Mouse (Mus musculus) embryo, embryonic 10 days (tissue): Measurements from ENCODE around the gene Palb2.
"Not testable (repeated sequence)": the region's sequence is repeated elsewhere in the genome, so short reads cannot be mapped to it uniquely, and the experiment has no call there.

Experiments
- DNase-seq: peaks from one replicate; pipeline ENCODE4 v3.0.0-alpha.2; 2015; ENCODE audit warnings: low spot score

Palb2 gene

GRCm38 (mm10) chr7:122132497-122133337, at the start of gene Palb2, which contains the start of gene Dctn5:
Gene Palb2, minus strand, starts transcription at chr7:122132985.
Gene Dctn5, plus strand, starts transcription at chr7:122133041.
- DNase-seq, result peak; percentile 99

DNA sequence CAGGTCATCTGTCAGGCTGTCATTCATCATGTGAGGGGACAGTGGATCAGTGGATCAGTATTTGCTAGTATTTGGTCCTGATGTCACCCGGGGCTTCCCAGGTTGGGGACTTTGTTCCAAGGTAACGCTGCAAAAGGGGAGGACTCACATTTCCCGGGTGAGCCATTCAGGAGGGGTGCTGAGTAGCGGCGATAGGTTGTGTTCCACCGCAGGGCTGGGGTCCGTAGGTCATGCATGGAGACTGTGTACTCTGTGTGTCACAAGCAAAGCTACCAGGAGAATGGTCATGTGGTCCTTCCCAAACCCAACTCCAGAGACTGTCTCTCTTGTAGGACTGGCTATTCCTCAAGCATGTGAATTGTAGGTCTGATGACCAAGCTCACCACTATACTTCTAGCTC, 47.9 kb upstream of the Palb2 start:
- DNase-seq, result no peak

DNA sequence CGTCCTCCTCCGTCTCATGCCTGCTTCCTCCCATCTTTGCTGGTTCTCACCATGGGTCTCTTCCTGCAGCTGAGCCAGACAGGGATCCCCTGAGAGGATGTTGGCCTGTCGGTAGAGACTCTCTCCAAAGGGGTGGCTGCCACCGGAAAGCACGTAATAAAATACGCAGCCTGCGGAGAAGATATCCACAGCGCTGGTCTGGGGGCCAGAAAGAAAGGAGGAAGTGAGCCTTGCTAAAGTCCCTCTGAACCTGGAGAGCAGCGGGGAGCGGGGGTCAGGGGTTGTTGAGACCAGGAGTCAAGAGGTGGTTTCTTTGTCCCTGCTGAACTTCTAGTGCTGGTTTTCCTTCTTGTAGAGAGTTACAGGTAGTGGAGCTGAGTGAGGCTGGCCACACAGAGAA, 38.8 kb upstream of the Palb2 start:
- no peak for DNase-seq

DNA sequence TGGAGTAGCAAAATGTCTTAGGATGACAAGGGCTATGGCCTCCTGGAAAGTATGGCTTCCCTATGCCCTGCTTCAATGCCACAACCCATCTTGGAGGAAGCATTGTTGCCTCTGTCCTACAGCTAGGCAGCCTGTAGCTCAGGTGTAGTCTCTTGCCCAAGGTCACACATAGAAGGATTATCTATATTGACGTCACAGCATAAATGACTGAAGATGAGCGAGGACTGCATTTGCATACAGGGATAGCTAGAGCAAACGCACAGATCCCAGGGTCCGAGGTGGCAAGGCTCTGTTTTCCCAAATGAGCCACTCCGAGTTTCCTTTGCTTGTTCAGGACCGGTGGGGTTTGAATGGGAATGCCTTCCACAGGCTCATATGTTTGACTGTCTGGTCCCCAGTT, 37.9 kb upstream of the Palb2 start:
- no peak for DNase-seq

DNA sequence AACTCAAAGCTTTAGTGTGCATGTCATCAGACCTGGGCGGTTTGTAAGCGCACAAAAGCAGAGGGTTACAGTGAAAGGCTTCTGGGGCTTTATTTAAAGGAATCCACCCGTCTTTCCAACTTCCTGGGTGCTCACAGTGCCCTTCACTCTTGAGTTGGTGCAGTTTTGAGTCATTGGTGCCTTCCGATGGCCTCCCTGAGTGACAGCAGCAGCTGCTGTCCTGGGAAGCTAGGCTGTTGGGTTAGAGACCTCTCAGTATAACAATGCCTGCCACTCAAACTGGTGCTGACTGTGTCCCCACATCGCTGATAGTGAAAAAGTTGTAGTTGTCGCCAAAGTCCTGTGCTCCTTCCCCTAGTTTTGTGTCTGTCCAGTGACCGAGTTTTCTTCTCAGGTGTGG, 34.4 kb upstream of the Palb2 start:
- no peak for DNase-seq

- DNase-seq, result no peak
Measured at GRCm38 (mm10) chr7:122163766-122164165, 31.0 kb upstream of the Palb2 start.

- peak; percentile 24 for DNase-seq
Measured at GRCm38 (mm10) chr7:122160037-122160436, 27.3 kb upstream of the Palb2 start.

- peak; percentile 94 for DNase-seq
Measured at GRCm38 (mm10) chr7:122158915-122159902, 26.4 kb upstream of the Palb2 start, which contains the start of gene Plk1. Gene Plk1, plus strand, starts transcription at chr7:122159439.

DNA sequence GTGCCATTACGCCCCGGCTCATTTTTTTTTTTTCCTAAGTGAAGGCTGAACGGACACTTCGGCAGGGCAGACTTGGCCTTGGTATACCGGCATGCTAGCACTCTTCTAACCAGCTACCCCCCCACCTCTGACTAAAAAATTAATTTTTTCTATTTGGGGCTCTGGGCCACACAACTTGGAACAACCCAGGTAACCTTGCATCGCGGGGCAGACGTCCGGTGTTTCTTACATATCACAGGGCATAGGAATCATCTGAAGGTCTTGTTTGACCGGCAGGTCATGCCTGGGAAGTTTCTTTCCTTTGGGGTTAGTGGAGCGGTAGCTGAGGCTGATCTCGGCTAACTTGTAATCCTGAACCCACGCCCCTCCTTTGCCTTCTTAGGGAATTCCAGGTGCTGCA, 25.7 kb upstream of the Palb2 start:
- no peak for DNase-seq

- no peak for DNase-seq
Measured at GRCm38 (mm10) chr7:122152473-122152872, 19.7 kb upstream of the Palb2 start.

- DNase-seq, result no peak
Measured at GRCm38 (mm10) chr7:122140991-122141390, 8.2 kb upstream of the Palb2 start.

DNA sequence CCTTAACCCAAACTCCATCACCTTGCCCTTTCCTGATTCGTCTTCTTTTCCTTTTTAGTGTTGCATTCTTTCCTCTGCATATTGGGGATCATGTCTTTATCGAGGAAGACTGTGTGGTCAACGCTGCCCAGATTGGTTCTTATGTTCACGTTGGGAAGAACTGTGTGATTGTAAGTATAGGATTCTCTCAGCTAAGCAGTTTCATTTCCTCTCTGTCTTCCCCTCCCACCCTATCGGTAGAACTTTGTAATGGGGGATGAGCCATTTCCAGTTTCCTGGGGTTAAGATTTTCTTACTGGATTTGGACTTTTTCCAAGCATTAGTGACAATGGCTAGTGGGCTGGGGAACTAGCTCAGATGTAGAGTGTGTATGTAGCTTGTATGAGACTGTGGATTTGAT, 5.4 kb upstream of the Palb2 start:
- DNase-seq, result no peak

DNA sequence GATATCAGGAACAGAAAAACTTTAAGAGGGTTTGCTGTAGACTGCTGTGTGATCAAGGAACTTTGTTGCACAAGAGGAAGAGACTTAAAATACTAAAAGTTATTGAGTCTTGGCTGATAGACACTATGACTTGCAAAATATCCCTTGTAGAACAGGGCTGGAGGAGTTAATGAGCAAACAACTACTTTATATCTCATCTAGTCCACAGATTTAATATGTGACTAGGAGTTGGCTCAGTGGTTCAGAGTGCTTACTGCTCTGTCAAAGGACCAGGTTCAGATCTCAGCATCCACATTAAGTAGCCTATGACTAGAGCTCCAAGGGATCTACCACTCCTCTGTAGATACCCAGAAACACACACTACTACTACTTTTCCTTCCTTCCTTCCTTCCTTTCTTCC, 4.3 kb upstream of the Palb2 start:
- no peak for DNase-seq

- peak; percentile 19 for DNase-seq
Measured at GRCm38 (mm10) chr7:122135070-122135469, 2.3 kb upstream of the Palb2 start.

DNA sequence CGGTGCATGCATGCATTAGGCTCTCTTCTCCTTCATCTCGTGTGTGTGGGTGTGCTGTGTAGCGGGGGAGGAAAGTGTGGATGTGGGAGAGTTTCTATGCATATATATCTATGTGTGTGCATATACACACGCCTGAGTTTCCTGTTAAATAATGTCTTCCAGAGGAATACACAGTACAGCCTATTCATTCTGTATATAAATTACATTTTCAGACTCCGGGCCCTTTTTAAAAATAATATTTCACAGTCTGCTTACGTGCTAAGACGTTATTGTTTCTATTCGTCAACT, 497 bp upstream of the Palb2 start:
- no peak for DNase-seq

DNA sequence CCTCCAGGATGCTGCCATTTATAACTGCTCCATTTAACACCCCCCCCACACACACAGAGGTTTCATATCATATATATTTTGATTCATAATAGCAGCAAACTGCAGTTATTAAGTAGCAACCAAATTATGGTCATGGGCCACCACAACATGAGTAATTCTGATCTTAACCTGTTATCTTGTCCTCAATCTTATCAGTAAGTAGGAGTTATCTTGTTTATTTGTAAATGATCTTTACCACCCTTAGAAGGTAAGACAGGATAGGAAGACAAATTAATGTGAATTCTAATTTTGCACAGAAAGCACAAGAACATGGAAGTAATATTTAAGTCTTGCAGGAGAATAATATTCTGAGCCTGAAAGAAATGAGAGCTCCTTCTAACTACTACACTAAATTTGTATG, 951 bp downstream of the Palb2 start:
- no peak for DNase-seq

DNA sequence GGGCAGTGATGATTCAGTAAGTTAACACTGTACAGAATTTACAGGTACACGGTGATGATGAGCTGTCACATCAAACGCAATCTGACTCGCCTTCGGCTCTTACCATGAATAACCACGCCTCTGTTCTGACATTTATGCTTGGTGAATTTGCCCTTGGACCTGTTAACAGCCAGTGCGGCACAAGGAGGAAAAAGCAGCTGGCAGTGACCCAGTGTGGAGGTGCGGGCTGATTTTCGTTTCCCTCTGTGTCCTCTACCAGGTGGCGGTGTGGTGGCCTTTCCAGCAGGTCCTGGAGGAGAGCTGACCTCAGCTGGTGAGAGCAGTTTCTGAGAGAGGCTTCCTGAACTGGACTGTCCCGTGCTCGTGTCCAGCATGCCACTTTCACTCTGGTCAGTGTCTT, 5.8 kb downstream of the Palb2 start:
- no peak for DNase-seq

GRCm38 (mm10) chr7:122125636-122126035, 7.1 kb downstream of the Palb2 start:
- no peak for DNase-seq

DNA sequence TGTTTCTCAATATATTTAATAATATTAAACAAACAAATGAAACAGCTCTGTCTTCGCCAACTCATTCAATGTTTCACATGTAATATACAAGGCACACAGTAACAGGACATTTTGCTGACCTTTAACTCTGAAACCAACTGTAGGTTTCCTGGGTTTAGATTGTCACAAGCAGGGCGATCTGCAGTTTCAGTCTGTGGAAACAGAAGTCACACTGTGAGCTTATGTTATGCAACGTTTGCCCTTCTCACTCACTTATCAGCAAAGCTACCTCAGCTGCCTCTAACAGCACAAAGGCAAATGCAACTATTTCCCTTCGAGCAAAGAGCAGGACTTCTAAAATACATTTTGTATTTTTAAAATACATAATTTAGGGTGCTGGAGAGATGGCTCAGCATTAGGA, 9.3 kb downstream of the Palb2 start:
- no peak for DNase-seq

DNA sequence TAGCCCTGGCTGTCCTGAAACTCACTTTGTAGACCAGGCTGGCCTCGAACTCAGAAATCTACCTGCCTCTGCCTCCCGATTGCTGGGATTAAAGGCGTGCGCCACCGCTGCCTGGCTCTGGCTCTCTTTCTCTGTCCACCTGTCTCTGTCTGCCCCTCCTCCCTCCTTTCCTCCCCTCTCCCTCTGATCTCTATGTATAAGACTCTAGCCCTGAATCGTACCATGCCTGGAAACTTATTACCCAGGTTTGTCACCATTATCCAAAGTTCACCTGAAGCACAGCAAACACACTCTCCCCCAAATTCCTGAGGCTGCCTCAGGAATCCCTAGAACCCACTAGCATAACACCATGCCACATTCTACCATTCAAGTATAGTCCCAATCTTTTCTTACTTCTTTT, 24.6 kb downstream of the Palb2 start:
- DNase-seq, result no peak

DNA sequence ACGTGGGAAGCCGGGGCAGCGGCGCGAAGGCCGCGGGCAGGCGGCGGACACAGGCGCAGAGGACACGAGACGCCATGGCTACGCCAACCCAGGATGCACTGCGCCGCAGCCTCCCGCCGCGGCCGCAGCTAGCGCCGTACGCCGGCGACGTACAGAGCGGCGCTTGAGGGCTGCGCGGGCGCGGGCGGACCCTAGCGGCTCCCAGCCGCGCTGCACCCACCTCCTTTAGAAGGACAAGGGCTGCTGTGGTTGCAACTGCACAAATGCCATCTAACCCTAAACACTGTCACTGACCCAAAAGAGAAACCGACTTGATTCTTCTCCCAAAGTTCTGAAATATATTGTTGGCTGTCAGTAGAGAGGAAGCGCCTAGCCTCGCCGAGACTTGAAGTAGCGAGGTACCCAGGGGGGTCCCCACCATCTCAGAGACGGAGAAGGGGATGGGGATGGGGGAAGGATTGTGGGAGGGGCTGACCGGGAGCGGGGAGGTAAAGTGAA, 31.0 kb downstream of the Palb2 start, which contains the start of gene Ndufab1:
TSS of gene Ndufab1 (minus strand) at position 140 of the 498 bp plus-strand sequence.
- peak; percentile 95 for DNase-seq

DNA sequence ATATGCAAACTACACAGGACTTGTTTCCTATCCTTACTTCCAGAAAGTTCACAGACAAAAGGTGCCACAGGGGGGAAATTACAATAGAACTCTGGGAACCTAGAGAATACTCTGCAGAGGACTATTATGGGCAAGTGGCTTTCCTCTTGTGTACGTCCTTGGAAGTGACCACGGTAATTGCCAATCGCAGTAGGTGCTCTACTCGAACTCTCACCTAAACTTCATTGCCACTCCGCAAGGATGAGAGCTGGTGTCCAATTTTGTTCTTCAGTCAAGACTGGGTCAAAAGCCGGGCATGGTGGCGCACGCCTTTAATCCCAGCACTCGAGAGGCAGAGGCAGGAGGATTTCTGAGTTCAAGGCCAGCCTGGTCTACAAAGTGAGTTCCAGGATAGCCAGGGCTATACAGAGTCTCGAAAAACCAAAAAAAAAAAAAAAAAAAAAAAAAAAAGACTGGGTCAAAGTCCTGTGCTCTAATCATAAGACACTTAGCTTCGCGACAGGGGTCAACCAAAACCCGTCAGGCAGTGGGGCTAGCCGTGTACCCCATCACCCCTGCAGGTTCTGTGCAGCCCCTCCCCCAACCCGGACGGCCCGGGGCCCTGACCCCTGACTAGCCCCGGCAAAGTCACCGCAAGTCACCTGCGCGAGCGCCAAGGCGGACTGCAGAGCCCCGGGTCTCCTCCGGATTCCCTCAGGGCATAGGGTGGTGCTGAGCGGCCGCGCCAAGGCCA, 31.6 kb downstream of the Palb2 start:
- DNase-seq, result not testable (repeated sequence)
